Mouse (Mus musculus) MN1 (cell line): ENCODE results near the gene Vmn2r1.

Experiments
- DNase-seq: peaks from one replicate; pipeline ENCODE4 v3.0.0-alpha.2; 2016; ENCODE audit warnings: low spot score

Gene Vmn2r1

GRCm38 (mm10) chr3:64081247-64081646 is at the start of gene Vmn2r1:
Gene Vmn2r1 (plus strand): TSS chr3:64081547.
- DNase-seq = no peak

GRCm38 (mm10) chr3:64038136-64038841 is 43.1 kb upstream of the Vmn2r1 start:
- DNase-seq = no peak

DNA sequence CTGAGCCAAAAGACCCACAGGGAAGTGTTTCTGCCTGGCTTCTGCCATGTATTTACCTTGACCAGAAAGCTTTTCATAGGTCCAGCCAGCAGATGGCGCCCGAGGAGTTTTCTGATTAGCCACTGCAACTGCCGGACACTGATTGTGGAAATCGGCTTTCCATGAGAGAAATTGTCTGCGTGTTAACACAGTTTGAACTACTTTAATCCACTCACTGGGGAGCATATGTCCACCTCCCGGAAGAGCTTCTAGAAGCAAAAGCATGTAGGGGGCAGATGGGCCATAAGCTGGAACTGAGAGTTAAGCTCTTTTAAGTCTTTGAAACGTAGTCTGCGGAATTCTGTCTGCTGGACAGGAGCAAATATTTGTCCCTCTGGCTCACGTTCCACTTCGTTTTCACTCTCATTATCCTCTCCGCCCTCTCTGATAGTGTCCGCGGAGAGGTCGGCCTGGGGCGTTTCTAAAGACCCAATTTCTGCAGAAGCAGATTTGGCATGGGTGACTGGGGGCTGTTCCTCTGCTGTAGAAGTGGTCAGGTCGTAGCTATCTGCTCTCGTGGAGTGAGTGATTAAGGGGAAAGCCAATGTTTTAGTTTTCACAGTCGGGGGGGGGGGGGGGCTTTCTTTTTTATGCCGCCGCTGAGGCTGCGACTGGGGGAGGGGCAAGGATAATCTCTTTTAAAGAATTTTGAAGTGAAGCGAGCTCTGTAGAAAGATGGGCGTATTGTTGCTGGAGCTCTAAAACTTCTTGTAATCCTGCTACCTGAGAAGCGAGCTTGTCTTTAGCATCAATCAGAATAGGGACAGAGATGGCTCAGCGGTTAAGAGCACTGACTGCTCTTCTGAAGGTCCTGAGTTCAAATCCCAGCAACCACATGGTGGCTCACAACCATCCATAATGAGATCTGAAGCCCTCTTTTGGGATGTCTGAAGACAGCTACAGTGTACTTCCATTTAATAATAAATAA is 41.2 kb upstream of the Vmn2r1 start:
- DNase-seq = peak; percentile 85

DNA sequence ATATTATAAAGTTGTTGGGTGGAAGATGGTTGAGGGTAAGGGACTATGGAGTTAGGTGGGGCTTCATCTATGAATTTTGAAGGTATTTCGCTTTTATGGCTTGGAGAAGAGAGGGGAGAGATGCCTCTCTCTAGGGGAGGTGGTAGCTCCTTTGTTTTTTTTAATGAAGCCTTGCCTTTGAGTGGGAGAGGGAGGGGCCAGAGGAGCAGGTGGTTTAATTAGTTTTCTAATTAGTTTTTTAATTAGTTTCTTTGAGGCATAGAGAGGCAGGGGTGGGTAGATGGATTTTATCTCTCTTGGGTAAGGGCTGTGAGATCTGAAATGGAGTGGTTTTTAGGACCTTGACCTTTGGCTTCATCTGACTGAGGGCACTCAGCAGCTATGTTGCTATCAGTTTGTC is 31.4 kb downstream of the Vmn2r1 start:
- no peak for DNase-seq

DNA sequence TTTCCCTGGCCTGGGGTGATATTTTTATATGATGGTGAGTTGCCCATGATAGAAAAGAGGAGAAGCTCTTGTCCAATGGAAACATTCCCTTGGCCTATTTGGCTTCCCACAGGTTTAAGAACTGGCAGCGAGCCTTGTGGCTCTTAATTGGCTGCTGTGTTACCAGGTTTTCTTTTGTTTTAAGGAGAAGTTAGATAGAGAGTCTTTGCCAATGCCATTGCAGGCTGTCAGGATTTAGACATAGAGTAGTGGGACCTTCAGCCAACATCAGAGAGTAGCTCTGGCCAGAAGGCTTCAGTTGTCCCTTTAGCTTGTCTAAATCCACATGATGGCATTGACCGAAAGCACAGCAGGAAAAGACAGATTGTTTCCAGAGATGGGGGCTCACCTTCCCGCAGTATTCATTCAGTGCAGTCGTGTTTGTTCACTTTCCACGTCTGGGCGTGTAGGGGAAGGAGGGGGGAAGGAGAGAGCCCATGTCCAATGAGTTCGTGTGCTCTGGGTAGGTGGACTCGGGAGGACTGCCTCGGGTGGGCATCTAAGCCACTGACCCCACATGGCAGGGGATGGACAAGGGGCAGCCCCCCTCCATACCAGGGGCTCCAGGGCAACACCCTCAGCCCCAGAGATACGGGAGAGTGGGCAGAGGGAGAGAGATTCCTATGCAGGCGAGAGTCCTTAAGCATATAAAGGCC is 32.2 kb downstream of the Vmn2r1 start:
- DNase-seq = no peak

DNA sequence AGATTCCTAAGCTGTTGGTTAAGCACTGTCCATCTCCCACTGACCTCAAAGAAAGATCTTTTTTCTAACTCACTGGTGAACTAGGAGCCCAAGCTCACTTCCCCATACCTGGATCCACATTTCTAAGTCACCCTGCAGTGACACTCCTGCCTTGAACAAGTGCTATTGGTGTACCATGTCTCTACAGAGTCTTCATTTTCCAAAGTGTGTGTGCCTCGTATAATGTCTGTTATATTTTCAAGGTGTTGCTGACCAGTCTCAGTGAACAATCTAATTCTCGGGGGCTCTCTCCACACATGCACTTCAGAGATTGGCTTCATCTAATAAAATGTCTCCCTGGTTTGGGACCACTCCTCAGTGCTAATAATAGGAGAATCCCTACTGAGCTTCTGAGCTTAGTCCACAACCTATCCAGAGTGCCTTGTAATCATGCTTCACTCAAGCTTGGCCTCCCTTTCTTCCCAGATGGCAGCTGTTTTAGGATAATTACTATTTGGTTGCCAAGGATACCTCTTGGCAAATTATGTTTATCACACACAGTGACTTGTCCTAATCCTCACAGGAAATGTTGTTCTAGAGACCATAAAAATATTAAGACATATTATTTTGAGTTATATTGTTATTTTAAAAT is 60.6 kb downstream of the Vmn2r1 start, which contains the start of gene Vmn2r2:
Gene Vmn2r2 (minus strand): TSS at position 51 of the 631 bp plus-strand sequence.
- no peak for DNase-seq
